Mouse (Mus musculus) hindbrain, postnatal 0 days (tissue): ENCODE data around the gene Zmynd10. TPM values are rescaled to one million over a fixed set of nuclear protein-coding genes. Genes with fewer than 3 reads are reported as not detected.

Experiments used
- ATAC-seq: fragments of 200-750 bp; cut with Nextera tagmentation; 2 replicates; pipeline ENCODE4 v1.8.0; 2017; ENCODE audit warnings: mild to moderate bottlenecking, moderate TSS enrichment, moderate library complexity
- DNase-seq: peaks from one replicate; pipeline ENCODE4 v3.0.0-alpha.2; 2015; ENCODE audit warnings: low spot score
- H3K27ac ChIP-seq: fragments of 300-500 bp; sonication (generic); 2 replicates; pipeline ENCODE4 v1.5.1; 2014; ENCODE audit warnings: mild to moderate bottlenecking
- H3K27me3 ChIP-seq: fragments of 300-500 bp; sonication (generic); 2 replicates; pipeline ENCODE4 v1.6.1; 2014; ENCODE audit warnings: low read length, mixed read lengths; ENCODE audit not compliant: insufficient read depth
- H3K36me3 ChIP-seq: fragments of 300-500 bp; sonication (generic); 2 replicates; pipeline ENCODE4 v1.6.1; 2014; ENCODE audit warnings: low read length, mixed read lengths; ENCODE audit not compliant: insufficient read depth
- H3K4me1 ChIP-seq: fragments of 300-500 bp; sonication (generic); 2 replicates; pipeline ENCODE4 v1.6.1; 2014; ENCODE audit warnings: antibody characterized with exemption, low read length, mixed read lengths; ENCODE audit not compliant: insufficient read depth
- H3K4me2 ChIP-seq: fragments of 300-500 bp; sonication (generic); 2 replicates; pipeline ENCODE4 v1.6.1; 2014; ENCODE audit warnings: low read depth, mild to moderate bottlenecking, low read length, moderate library complexity, mixed read lengths
- H3K4me3 ChIP-seq: fragments of 300-500 bp; sonication (generic); 2 replicates; pipeline ENCODE4 v1.5.1; 2014; ENCODE audit warnings: low read length
- H3K9ac ChIP-seq: fragments of 300-500 bp; sonication (generic); replicated peaks from 2 replicates; pipeline ENCODE4 v1.6.1; 2014; ENCODE audit warnings: mild to moderate bottlenecking, low read length, moderate library complexity, mixed read lengths
- H3K9me3 ChIP-seq: fragments of 300-500 bp; sonication (generic); 2 replicates; pipeline ENCODE4 v1.6.1; 2016; ENCODE audit warnings: low read length, mixed read lengths
- CTCF ChIP-seq: IDR thresholded peaks from 2 replicates; pipeline ENCODE4 v1.5.1; 2016; ENCODE audit warnings: antibody characterized with exemption, control low read depth, low read depth
- WGBS: fragments of 180-500 bp; shearing (Covaris S2); extraction: QIAGEN DNeasy Blood & Tissue Kit; methylation state at CpG from one replicate; pipeline ENCODE4 v1.1.7; 2014; 5-methylcytosine and 5-hydroxymethylcytosine counted together
- polyA plus RNA-seq: library from polyadenylated mRNA; unstranded; fragments of >200 nt; fragmentation: Nextera tagmentation; extraction: Ambion mirVana; gene quantifications from 2 replicates; pipeline ENCODE4 v1.2.1, GENCODE M21; 2015
- total RNA-seq: library from RNA; depleted of rRNA; stranded (reverse); fragments of >200 nt; gene quantifications from 2 replicates; pipeline ENCODE4 v1.2.3, GENCODE M21; 2014

Gene Zmynd10
- total and polyA plus RNA-seq, 2 experiments from 2014 or later, result 3.7 to 10.9 TPM

DNA sequence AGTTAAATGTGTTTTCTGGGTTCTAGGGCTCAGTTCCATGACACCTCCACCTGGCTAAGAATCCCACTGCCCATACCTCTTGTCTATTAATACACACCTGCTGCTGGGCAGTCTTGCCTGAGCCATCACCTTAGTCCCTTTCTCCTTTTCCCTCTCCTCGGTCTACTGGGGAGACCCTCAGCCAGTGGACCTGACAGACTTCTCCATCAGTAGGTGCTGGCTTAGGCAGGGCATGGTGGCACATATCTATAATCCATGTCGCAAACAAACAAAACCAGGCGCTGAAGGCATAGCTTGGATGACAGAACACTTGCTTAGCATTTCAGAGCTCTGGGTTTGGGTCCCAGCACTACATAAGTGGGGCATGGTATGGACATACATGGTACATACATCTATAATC is 8.4 kb upstream of the Zmynd10 start:
- Histone ChIP-seq H3K4me3 (no peak overlapping the region), H3K4me2 (no peak overlapping the region), H3K27me3 (no peaks in the 10 kb centered on the region), H3K4me1 (peaks cover 39% of the 10 kb centered on the region), H3K36me3 (peaks cover 18% of the 10 kb centered on the region; the same call in 1 of the 2 replicates), H3K27ac (no peak overlapping the region), H3K9me3 (no peaks in the 10 kb centered on the region), H3K9ac (no peak overlapping the region)
- WGBS, result 91% methylated on average over 3 of the region's 3 CpGs
- no peak for DNase-seq
- ATAC-seq, result no peak
- TF ChIP-seq CTCF, result no peak

DNA sequence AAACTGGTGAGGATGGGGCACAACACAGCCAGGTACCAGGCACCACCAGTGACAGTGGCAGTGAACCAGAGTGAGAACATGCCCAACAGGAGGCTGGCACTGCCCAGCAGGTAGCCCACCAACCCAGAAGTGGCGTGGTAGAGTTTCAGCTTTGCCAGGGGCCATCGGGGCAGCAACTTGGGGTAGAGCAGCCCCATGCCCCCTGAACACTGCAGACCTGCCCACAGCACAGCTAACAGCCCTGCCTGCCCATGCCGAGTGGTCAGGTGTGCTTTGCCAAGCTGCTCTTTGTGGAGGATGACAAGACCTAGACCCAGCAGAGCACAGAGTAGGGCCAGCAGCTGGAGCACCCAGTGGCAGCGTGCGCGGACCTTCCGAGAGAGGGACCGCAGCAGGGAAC is 7.2 kb upstream of the Zmynd10 start:
- no peaks in the 10 kb centered on the region for H3K9me3 ChIP-seq
- H3K27me3 ChIP-seq, result no peaks in the 10 kb centered on the region
- DNase-seq (no peak), ATAC-seq (no peak)
- H3K36me3 ChIP-seq, result peaks cover 18% of the 10 kb centered on the region; the same call in 1 of the 2 replicates
- H3K9ac ChIP-seq, result no peak overlapping the region
- WGBS, result 93% methylated on average over 8 of the region's 8 CpGs
- TF ChIP-seq CTCF, result no peak
- H3K27ac ChIP-seq, result no peak overlapping the region
- no peak overlapping the region for H3K4me3 ChIP-seq
- H3K4me2 ChIP-seq, result no peak overlapping the region
- H3K4me1 ChIP-seq, result peaks cover 38% of the 10 kb centered on the region

DNA sequence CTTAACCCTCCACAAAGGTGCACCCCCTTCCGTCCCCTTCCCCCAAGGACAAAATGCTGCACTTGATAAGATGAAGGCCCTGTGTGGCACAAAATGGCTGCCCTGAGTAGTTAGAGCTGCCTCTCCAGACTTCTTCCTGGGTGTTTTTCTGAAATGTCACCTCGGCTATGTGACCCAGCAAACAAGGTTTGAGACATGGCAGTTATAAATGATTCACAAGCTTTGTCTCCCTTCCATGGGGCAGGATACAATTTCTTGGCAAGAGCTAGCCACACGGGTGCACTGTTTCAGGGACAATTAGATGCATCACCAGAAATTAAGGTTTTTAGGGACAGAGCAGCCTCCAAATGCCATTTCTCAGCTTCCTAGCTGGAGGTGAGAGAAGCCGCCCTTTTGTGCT is 6.7 kb upstream of the Zmynd10 start:
- H3K4me1 ChIP-seq, result peaks cover 35% of the 10 kb centered on the region
- WGBS, result 65% methylated on average over 4 of the region's 4 CpGs
- DNase-seq, result no peak
- no peaks in the 10 kb centered on the region for H3K9me3 ChIP-seq
- H3K27me3 ChIP-seq, result no peaks in the 10 kb centered on the region
- H3K36me3 ChIP-seq, result peaks cover 18% of the 10 kb centered on the region; the same call in 1 of the 2 replicates
- no peak overlapping the region for H3K4me3 ChIP-seq
- H3K9ac ChIP-seq, result peak overlapping the region; percentile 40; the same call in 1 of the 2 replicates
- TF ChIP-seq CTCF, result no peak
- H3K4me2 ChIP-seq, result peak overlapping the region; percentile 95; the same call in 1 of the 2 replicates
- no peak overlapping the region for H3K27ac ChIP-seq
- no peak for ATAC-seq

DNA sequence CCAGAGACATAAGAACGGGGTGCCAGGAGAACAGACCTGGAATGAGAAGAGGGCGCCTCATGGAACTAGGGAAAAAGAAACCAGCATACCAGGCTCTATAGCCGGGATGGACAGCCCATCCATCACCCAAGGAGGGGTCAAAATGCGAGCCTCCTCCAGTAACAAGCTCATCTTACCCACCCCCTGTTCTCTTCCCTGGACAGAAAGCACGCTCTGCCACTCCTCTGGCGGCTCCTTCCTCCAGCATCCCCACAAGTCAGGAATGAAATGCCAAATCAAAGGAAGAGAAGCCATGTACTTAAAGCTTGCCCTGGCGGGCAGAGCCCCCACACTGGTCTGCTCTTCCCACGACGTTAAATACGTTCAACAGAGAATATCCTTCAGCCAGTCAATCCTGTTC is 6.1 kb upstream of the Zmynd10 start:
- ATAC-seq, result no peak
- WGBS, result 33% methylated on average over 10 of the region's 10 CpGs
- no peak for DNase-seq
- H3K9me3 ChIP-seq, result no peaks in the 10 kb centered on the region
- H3K4me2 ChIP-seq, result peak overlapping the region; percentile 95
- peaks cover 29% of the 10 kb centered on the region for H3K4me1 ChIP-seq
- H3K27ac ChIP-seq, result 0 out of 2 replicates have a peak overlapping the region, but pooled peaks have one; percentile 69
- no peak for TF ChIP-seq CTCF
- H3K36me3 ChIP-seq, result peaks cover 18% of the 10 kb centered on the region; the same call in 1 of the 2 replicates
- H3K9ac ChIP-seq, result peak overlapping the region; percentile 40
- peak overlapping the region; percentile 63 for H3K4me3 ChIP-seq
- H3K27me3 ChIP-seq, result no peaks in the 10 kb centered on the region

- Histone ChIP-seq H3K4me2 (peak within 1 kb of the TSS; percentile 95), H3K9ac (peak within 1 kb of the TSS; percentile 40), H3K27me3 (no peaks in the 10 kb centered on the region), H3K4me3 (peak within 1 kb of the TSS; percentile 63), H3K27ac (peak within 1 kb of the TSS; percentile 69), H3K36me3 (peaks cover 18% of the 10 kb centered on the region; the same call in 1 of the 2 replicates), H3K9me3 (no peaks in the 10 kb centered on the region), H3K4me1 (peaks cover 24% of the 10 kb centered on the region; the same call in 1 of the 2 replicates)
- DNase-seq (peak; percentile 96), ATAC-seq (peak; percentile 91)
- 0 out of 2 replicates have a peak, but pooled peaks have one; percentile 4 for TF ChIP-seq CTCF
- under 1% methylated on average over 46 of the region's 46 CpGs for WGBS
These were observed 5.4 kb upstream of the Zmynd10 start, which contains the start of the genes Cyb561d2 and Nprl2 for GRCm38 (mm10) chr9:107541474-107542351. TSS of gene Cyb561d2 (minus strand) at chr9:107542193. TSS of gene Nprl2 (plus strand) at chr9:107542226.

DNA sequence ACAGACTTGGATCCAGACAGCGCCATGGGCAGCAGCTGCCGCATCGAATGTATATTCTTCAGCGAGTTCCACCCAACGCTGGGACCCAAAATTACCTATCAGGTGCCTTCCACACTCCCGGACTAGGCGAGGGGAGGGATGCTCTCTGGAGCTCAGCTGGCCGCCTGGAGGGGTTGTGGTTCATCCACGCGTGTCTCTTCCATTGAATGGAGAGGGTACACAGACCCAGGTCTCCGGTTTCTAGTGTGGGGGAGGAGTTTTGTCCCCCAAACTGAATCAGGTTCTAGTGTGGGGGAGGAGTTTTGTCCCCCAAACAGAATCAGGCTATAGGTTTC is 4.8 kb upstream of the Zmynd10 start:
- Histone ChIP-seq H3K9me3 (no peaks in the 10 kb centered on the region), H3K36me3 (peaks cover 18% of the 10 kb centered on the region; the same call in 1 of the 2 replicates), H3K4me1 (peaks cover 24% of the 10 kb centered on the region), H3K4me2 (peak overlapping the region; percentile 95), H3K27me3 (no peaks in the 10 kb centered on the region), H3K27ac (peak overlapping the region; percentile 69), H3K9ac (peak overlapping the region; percentile 40), H3K4me3 (peak overlapping the region; percentile 63)
- DNase-seq (no peak), ATAC-seq (peak; percentile 12; the same call in 1 of the 2 replicates)
- no peak for TF ChIP-seq CTCF
- WGBS, result 3% methylated on average over 11 of the region's 11 CpGs
